Mouse (Mus musculus): Measurements from ENCODE around the gene Kif26a.

The Kif26a gene

DNA sequence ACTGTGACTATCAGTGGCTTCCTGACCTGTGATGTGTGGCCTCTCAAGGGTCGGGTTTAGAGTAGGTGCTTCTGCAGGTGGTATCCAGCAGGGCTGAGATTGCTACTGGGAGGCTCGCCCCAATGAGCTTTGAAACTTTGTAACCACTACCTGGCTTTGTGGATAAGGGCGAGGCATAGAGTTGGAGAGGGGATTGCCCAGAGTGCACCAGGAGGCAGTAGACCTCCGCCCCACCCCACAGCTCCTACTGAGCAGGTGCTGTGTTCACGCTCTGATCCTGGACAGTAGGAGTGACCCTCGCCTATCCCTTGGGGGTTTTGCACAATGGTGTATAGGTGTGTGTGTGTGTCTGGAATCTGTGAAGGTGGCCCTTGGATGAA, 18.8 kb downstream of the Kif26a start:
- DNase-seq (ENCODE audit: low spot score) = no peak

DNA sequence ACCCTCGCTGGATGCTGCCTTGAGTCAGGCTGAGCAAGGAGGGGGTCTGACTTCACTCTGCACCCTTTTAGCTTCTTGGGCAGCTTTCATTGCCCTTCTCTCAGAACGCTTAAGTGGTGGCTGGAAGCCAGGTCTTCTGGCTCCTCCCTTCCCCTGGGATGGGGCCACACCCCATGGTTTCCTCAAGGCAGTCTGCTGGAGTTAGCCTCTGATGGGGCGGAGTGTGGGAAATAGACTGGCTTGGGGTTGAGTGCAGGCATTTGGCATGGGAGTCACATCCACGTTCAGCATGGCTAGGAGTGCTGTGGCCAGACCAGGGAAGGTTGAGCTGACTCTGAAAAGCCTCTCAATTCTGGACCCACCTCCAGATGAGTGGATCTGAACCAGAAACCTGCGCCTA, 23.2 kb downstream of the Kif26a start:
- no peak for DNase-seq (ENCODE audit: low spot score)

- DNase-seq (ENCODE audit: low spot score) = no peak
These were observed 24.9 kb downstream of the Kif26a start for GRCm38 (mm10) chr12:112170671-112171574.

GRCm38 (mm10) chr12:112171657-112172056, 25.6 kb downstream of the Kif26a start:
- no peak for DNase-seq (ENCODE audit: low spot score)

- DNase-seq (ENCODE audit: low spot score) = no peak
These were observed 26.2 kb downstream of the Kif26a start for GRCm38 (mm10) chr12:112172214-112172613.

DNA sequence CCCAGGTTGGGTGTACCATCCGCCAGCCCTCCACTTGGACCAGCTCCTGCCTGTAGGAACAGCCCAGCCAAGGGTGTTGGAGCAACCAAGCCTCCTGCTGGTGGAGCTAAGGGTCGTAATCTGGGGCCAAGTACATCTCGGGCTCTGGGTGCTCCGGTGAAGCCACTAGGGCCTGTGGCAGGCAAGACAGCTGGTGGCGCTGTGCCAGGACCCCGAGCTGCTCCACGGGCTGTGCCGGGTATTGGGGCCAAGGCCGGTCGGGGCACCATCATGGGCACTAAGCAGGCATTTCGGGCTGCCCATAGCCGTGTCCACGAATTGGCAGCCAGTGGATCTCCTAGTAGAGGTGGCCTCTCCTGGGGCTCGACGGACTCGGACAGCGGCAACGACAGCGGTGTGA, 31.7 kb downstream of the Kif26a start:
- DNase-seq (ENCODE audit: low spot score) = no peak

GRCm38 (mm10) chr12:112179687-112180086, 33.7 kb downstream of the Kif26a start:
- no peak for DNase-seq (ENCODE audit: low spot score)

GRCm38 (mm10) chr12:112181921-112182608, 36.1 kb downstream of the Kif26a start:
- DNase-seq (ENCODE audit: low spot score) = no peak

- DNase-seq (ENCODE audit: low spot score) = no peak
These were observed 36.6 kb downstream of the Kif26a start for GRCm38 (mm10) chr12:112182609-112182955.

DNA sequence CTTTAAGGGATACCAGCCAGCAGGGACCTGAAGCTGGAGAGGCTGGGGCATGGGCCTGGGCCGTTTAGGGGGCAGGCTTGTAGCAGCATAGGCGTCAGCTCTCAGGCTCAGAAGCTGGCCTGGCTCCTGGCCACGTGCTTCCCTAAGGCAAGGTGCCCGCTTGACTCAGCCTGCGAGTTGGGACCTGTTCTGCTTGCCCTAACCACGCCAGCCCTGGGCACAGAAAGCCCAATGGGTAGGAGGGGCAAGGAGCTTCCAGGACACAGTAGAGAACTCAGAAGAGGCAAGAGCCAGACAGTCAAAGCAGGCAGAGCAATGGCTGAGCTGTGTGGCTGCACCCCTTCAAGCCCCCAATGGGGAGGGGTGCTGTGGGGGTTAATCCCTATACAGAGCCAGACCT, 37.7 kb downstream of the Kif26a start:
- DNase-seq (ENCODE audit: low spot score) = peak; percentile 5

- peak; percentile 3 for DNase-seq (ENCODE audit: low spot score)
These were observed 38.4 kb downstream of the Kif26a start for GRCm38 (mm10) chr12:112184390-112184789.

- no peak for DNase-seq (ENCODE audit: low spot score)
These were observed 40.9 kb downstream of the Kif26a start for GRCm38 (mm10) chr12:112186899-112187298.

GRCm38 (mm10) chr12:112191753-112192152, 45.7 kb downstream of the Kif26a start:
- no peak for DNase-seq (ENCODE audit: low spot score)

GRCm38 (mm10) chr12:112195019-112195418, 49.0 kb downstream of the Kif26a start:
- no peak for DNase-seq (ENCODE audit: low spot score)

DNA sequence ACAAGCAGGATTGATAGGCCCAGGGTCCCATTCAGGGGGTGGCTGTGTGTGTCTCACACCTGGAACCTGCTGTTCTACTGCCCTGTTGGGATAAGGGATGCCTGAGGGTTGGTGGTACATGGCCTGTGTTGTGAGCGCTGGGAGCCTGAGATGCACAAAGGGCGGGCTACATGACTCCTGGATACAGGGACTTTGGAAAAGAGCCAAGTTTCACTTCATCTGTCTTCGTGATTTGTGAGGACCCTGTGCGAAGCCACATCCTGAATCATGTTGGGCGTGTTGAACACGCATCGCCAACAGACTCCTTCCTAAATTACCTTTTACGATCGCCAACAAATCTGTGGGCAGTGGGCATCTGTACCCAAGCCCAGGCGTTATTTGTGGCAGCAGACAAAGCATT, 50.6 kb downstream of the Kif26a start:
- DNase-seq (ENCODE audit: low spot score) = no peak

DNA sequence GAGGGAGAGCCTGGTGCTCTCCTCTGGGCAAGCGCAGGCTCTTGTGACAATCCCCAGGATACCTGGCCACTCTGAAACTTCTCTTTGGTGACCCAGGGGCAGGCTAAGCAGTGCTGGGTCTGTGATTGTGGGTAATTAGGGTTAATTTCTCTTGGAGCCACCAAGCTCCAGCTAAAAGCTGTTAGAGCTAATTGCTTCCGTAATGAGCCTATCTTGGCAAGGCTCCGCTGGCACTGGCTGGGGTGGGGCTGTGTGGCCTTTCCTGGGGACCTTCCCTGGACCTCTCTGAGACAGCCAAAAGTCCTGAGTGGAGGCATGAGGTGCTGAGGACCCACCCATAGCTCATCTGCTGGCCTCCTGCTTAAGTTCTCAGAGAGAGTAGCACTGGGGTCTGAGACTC, 53.4 kb downstream of the Kif26a start:
- DNase-seq (ENCODE audit: low spot score) = no peak

DNA sequence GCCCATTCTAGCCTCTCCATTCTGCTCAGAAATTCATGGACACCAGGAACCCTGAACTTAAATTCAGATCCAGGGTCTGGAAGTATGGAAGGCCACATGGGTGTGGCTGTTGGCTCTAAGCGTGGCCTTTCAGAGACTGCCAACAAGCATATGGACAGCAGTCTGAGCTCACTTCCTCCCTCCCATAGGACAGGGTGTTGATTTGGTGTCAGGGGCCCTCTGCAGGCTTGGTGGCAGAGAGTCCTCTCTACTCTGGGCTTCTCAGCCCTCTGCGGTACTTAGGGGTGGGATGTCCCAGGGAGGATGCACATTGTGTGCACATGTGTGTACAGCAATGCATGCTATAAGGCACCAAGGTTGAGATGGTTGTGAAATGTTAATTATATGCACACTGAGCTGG, 54.0 kb downstream of the Kif26a start:
- no peak for DNase-seq (ENCODE audit: low spot score)

DNA sequence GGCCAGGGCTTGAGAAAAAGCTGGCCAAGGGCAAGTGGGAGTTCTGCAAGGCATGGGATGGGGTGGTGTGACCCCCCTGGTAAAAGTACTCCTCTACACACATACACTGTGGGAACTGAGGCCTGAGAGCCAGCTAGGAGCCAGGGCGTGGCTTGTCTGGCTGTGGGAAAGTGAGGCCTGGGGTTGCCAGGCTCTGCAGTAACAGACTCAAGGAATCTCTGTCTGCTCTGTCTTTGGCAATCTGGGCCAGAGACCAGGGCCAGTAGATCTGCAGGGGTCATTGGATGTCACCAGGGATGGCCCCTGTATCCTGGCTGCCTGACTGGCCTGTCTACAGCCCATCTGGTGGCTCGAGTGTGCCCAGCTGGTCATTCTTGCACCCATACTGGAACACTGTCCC, 61.2 kb downstream of the Kif26a start:
- DNase-seq (ENCODE audit: low spot score) = no peak

GRCm38 (mm10) chr12:112207734-112208133, 61.7 kb downstream of the Kif26a start:
- DNase-seq (ENCODE audit: low spot score) = no peak

GRCm38 (mm10) chr12:112210622-112211021, 64.6 kb downstream of the Kif26a start:
- no peak for DNase-seq (ENCODE audit: low spot score)

GRCm38 (mm10) chr12:112214441-112214857, 68.4 kb downstream of the Kif26a start:
- no peak for DNase-seq (ENCODE audit: low spot score)

- no peak for DNase-seq (ENCODE audit: low spot score)
These were observed 69.5 kb downstream of the Kif26a start for GRCm38 (mm10) chr12:112215545-112215944.

DNA sequence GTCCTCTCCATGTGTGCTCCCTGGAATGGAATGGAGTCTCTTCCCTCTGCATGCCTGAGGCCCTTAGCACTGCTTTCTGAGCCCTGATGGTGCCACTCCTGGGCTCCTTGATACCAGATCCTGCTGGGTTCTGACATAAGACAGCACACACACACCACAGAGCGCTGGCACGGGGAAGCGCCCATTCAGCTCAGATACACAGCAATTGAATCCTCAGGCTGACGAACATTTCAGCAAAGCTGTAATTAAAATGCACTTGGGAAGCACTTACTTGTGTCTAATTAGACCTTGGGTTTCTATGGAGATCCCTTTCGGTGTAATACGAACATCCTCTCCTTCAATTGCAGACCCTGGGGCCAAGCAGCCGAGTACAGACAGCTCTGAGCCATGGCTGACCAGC, 71.0 kb downstream of the Kif26a start:
- no peak for DNase-seq (ENCODE audit: low spot score)

GRCm38 (mm10) chr12:112217681-112218080, 71.7 kb downstream of the Kif26a start:
- peak; percentile 8 for DNase-seq (ENCODE audit: low spot score)
